Mouse (Mus musculus): ENCODE measurements around the gene 4930467E23Rik. TPM values are rescaled to one million over a fixed set of nuclear protein-coding genes. Genes with fewer than 3 reads are reported as not detected.
"Not testable (repeated sequence)": the region's sequence is repeated elsewhere in the genome, so short reads cannot be mapped to it uniquely, and the experiment has no call there.

Gene 4930467E23Rik
- total RNA-seq, 2 experiments from 2014 or later = 0.25 to 0.41 TPM

- DNase-seq; intact Hi-C loops (cut with DNase I): not testable (repeated sequence)
Measured at GRCm38 (mm10) chr8:19708976-19709375, 20.4 kb upstream of the 4930467E23Rik start.

- intact Hi-C loops (cut with DNase I) = not testable (repeated sequence)
- peak in 1 of 2 experiments; percentile 25 for DNase-seq
Measured at GRCm38 (mm10) chr8:19709488-19709887, 19.9 kb upstream of the 4930467E23Rik start.

DNA sequence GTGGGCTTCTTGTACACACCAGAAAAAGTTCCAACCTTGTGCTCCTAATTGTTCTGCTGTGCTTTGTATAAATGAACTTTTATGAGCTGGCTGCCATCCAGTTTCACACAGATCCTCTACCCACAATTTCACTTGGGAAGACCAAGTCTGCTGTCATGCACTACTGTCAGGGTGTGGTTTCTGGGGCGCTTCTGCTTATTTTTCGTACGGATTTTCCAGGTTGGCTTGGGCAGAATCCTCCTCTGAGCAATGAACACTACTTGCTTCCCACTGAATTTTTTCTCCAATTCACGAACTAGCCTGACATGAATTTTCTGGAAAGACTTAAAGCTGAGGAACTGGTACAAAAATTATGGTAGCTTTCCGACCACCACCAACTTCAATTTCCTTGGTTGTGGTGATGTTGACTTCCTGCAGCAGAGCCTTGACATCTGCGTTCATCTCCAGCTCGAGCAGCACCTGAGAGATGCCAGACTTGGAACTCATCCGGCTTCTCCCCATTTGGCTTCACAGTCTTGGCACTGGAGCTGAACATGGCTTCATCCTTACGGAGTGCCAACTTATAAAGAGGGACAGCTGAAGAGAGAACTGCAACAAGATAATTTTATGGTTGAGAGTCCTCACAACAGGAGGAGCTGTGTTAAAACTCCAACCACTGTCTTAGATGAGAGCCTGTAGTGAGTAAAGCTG is 18.1 kb upstream of the 4930467E23Rik start:
- DNase-seq; intact Hi-C loops (cut with DNase I): not testable (repeated sequence)

GRCm38 (mm10) chr8:19712227-19712750 is 17.1 kb upstream of the 4930467E23Rik start:
- intact Hi-C loops (cut with DNase I); DNase-seq: not testable (repeated sequence)

DNA sequence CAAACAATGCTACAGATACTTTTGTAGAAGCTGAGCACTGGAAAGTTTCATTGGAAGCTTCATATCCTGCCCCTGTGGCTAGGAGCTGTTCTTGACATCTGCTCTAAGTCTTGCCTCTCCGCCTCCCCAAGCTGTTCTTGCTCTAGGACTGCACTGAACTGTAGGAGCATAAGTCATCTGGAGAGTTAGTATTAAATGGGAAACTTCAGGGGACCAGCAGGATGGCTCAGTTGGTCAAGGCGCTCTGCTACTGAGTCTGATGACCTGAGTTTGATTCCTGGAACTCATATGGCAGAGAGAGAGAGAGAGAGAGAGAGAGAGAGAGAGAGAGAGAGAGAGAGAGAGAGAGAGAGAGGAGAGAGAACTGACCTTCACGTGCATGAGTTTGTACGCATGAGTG is 16.6 kb upstream of the 4930467E23Rik start:
- intact Hi-C loops (cut with DNase I); DNase-seq: not testable (repeated sequence)

DNA sequence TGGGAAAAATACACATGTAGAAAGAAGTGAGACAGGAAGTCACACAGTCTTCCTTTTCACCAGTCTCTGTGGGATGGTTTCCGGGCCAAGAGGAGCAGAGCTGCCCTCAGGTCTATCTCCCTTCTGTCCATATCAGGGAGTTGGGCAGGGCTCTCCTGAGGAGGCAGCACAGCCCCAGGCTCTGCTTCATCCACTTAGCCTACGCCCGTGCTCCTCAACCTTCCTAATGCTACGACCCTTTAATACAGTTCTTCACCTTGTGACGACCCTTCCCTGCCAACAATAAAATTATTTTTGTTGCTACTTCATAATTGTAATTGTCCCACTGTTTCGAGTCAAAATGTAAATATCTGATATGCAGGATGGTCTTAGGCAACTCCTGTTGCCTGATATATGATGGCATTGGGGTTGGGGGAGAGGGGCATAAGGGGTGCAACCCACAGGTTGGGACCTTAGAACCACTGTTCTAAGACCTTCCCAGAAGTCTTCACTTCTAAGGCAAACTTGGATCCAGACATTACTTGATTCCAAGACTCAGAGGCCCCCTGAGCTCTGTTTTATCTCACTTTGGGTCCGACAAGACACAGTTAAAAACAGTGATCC is 16.0 kb upstream of the 4930467E23Rik start:
- peak in 1 of 2 experiments; percentile 22 for DNase-seq
- intact Hi-C loops (cut with DNase I) = not testable (repeated sequence)

- DNase-seq; intact Hi-C loops (cut with DNase I): not testable (repeated sequence)
Measured at GRCm38 (mm10) chr8:19714426-19714825, 14.9 kb upstream of the 4930467E23Rik start.

- intact Hi-C loops (cut with DNase I) = not testable (repeated sequence)
Measured at GRCm38 (mm10) chr8:19715266-19715665, 14.1 kb upstream of the 4930467E23Rik start.

DNA sequence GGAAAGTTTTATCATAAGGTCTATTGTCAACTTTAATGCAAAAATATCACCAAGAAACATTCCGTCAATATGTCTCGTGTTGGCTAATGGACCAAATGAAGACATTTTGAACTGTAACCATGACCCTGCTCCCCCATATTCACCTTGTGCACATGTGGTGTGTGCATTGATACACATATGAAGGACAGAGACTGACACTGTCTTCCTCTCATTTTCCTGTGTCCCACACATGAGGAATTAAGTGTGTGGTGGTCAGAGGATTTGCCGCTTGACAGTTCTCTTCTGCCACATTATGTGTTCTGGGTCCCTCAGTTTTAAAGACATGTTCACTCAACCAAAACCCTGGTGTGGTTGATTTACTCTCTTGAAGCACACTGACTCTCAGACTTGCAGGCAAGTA is 11.5 kb upstream of the 4930467E23Rik start:
- intact Hi-C loops (cut with DNase I) = not testable (repeated sequence)
- peak; percentile 35 to 38 for DNase-seq

More at GRCm38 (mm10) chr8:19715266-19715665, 14.1 kb upstream of the 4930467E23Rik start:
- DNase-seq = not testable (repeated sequence)

DNA sequence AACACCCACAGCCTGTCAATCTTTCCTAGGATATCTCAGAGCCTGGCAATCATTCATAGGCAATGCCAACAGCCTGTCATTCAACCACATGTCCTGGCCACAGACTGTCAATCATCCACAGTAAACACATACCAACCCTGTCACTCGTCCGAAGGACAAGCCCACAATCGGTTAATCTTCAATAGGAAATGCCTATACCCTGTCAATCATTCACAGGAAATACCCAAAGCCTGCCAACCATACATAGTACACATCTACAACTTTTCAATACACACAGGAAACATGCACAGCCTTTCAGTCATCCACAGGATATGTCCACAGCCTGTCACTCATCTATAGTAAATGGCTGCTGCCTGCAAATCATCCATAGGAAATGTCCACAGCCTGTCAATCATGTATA is 9.9 kb upstream of the 4930467E23Rik start:
- DNase-seq = peak; percentile 15 to 38
- intact Hi-C loops (cut with DNase I) = not testable (repeated sequence)

- DNase-seq; intact Hi-C loops (cut with DNase I): not testable (repeated sequence)
Measured at GRCm38 (mm10) chr8:19724871-19725270, 4.5 kb upstream of the 4930467E23Rik start.

DNA sequence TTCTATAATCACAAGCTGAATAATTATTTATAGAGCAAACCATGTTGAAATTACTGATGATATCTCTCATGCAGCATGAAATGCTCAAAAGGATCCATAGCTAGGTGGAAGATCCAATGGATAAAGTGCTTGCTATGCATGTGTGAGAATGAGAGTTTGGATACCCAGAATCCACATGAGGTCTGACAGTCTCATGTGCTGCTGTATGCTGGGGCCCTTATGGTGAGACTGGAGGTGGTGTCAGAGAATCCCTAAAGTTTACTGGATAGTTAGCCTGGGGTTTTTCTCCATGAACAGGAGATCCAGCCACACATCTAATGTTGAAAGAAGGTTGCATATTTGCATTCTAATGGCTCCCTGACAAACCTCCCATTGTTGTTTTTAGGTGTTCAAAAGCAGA is 22.4 kb downstream of the 4930467E23Rik start:
- DNase-seq; intact Hi-C loops (cut with DNase I): not testable (repeated sequence)

DNA sequence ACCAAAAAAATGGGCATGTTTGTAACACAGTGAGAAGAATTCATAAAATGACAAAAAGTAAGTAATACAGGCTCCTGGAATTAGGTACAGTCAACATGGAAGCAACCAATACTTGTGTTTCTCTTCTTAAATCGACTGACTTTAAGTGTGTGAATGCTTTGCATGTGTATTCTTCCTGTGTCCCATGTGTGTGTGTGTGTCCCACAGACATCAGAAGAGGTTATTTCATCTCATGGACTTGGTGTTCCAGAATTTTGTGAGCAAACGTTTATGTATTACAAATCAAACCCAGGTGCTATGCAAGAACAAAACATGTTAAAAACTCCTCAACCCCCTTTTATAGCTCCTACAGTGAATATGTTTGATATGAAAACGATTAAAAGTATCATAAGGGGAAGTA is 24.8 kb downstream of the 4930467E23Rik start:
- DNase-seq; intact Hi-C loops (cut with DNase I): not testable (repeated sequence)

GRCm38 (mm10) chr8:19754961-19755360 is 25.6 kb downstream of the 4930467E23Rik start:
- intact Hi-C loops (cut with DNase I); DNase-seq: not testable (repeated sequence)

DNA sequence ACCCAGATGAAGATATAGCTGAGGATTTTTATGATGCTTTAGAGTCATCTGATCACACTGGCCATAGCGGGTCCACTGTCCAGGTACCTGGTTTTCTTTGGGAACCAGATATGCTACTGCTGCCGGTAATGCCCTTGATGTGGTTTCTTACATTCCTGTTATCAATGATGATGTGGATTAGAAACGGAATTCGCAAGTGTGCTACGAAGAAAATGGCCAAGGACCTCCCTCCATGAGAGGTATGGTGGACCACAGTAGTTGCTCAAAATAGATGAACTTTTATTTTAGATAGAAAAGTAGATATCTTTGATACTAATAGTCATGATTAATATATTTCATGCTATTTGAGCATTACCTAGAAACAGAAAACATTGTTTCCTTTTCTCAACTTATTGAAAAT is 32.3 kb downstream of the 4930467E23Rik start:
- DNase-seq = not testable (repeated sequence)

GRCm38 (mm10) chr8:19762860-19763592 is 33.6 kb downstream of the 4930467E23Rik start:
- DNase-seq; intact Hi-C loops (cut with DNase I): not testable (repeated sequence)

More for the DNA sequence above, 32.3 kb downstream of the 4930467E23Rik start:
- intact Hi-C loops (cut with DNase I) = not testable (repeated sequence)

GRCm38 (mm10) chr8:19765531-19765930 is 36.2 kb downstream of the 4930467E23Rik start:
- DNase-seq; intact Hi-C loops (cut with DNase I): not testable (repeated sequence)

GRCm38 (mm10) chr8:19773461-19773860 is 44.1 kb downstream of the 4930467E23Rik start:
- DNase-seq; intact Hi-C loops (cut with DNase I): not testable (repeated sequence)

GRCm38 (mm10) chr8:19776311-19776710 is 46.9 kb downstream of the 4930467E23Rik start:
- intact Hi-C loops (cut with DNase I); DNase-seq: not testable (repeated sequence)

GRCm38 (mm10) chr8:19777500-19777899 is 48.1 kb downstream of the 4930467E23Rik start:
- intact Hi-C loops (cut with DNase I); DNase-seq: not testable (repeated sequence)

GRCm38 (mm10) chr8:19778126-19778525 is 48.8 kb downstream of the 4930467E23Rik start:
- intact Hi-C loops (cut with DNase I); DNase-seq: not testable (repeated sequence)
